Mouse (Mus musculus) thymus, adult 2 months (tissue): ENCODE measurements at regions not wholly inside any gene's neighbourhood (a gene's known extent, or its start where the extent isn't known, plus 50 kb on each side); places are given as distances from the start of the nearest gene placed in this dataset.

Experiments
- DNase-seq: peaks from one replicate; pipeline ENCODE4 v3.0.0; 2021
- H3K27ac ChIP-seq: fragments of 200-500 bp; 2 replicates; pipeline ENCODE4 v1.5.1; 2012; ENCODE audit warnings: low read length, control low read depth; ENCODE audit not compliant: control insufficient read depth, insufficient read depth
- H3K27me3 ChIP-seq: fragments of 200-500 bp; 2 replicates; pipeline ENCODE4 v1.6.1; 2012; ENCODE audit warnings: mild to moderate bottlenecking, low read length, moderate library complexity, mixed read lengths; ENCODE audit not compliant: control insufficient read depth, insufficient read depth
- H3K36me3 ChIP-seq: fragments of 200-500 bp; 2 replicates; pipeline ENCODE4 v1.6.1; 2012; ENCODE audit warnings: mild to moderate bottlenecking, low read length, moderate library complexity; ENCODE audit not compliant: control insufficient read depth, insufficient read depth
- H3K4me1 ChIP-seq: fragments of 200-500 bp; replicated peaks from 2 replicates; pipeline ENCODE4 v1.6.1; 2012; ENCODE audit warnings: low read length; ENCODE audit not compliant: control insufficient read depth, insufficient read depth
- H3K4me3 ChIP-seq: fragments of 200-500 bp; 2 replicates; pipeline ENCODE4 v1.5.1; 2012; ENCODE audit warnings: mild to moderate bottlenecking, low read length, control low read depth, moderate library complexity; ENCODE audit not compliant: control insufficient read depth, insufficient read depth
- CTCF ChIP-seq: fragments of 200-500 bp; IDR thresholded peaks from 2 replicates; pipeline ENCODE4 v1.5.1; 2012; ENCODE audit warnings: mild to moderate bottlenecking, control low read depth, low read length, moderate library complexity, borderline replicate concordance; ENCODE audit not compliant: control insufficient read depth, poor library complexity, insufficient read depth; ENCODE audit errors: extremely low read depth
- POLR2A ChIP-seq: fragments of 200-500 bp; IDR thresholded peaks from 2 replicates; pipeline ENCODE4 v1.6.1; 2012; ENCODE audit warnings: mild to moderate bottlenecking, low read length, control low read depth, moderate library complexity; ENCODE audit not compliant: control insufficient read depth, poor library complexity, insufficient read depth; ENCODE audit errors: extremely low read depth
- WGBS: fragments of 180-500 bp; shearing (Covaris S2); methylation state at CpG from one replicate; pipeline ENCODE4 v1.1.7; 2018; 5-methylcytosine and 5-hydroxymethylcytosine counted together

- no peak overlapping the region for H3K27ac ChIP-seq
Observed at GRCm38 (mm10) chr12:79928739-79929380, 184.0 kb downstream of the Zfp36l1 start.

DNA sequence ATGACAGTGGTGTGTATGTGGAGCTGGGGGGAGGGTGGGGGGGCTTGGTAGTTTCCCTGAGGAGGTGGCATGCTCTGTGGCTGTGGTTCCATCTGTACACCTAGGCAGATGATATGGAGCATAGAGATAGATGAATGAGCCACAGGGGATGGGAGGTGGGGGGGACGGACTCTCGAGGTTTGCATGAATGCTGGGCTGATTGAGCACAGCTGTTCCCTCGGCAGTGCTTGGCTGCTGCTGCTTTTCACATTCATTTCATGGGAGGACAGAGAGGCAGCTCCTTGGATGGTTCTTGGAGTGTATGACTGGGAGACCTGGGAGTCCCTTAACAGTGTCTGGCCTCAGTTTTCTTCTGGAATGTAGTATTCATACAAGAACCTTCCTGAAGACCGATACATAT, 184.5 kb downstream of the Zfp36l1 start:
- Histone ChIP-seq H3K4me3 (no peak overlapping the region), H3K36me3 (no peaks in the 10 kb centered on the region), H3K27me3 (no peaks in the 10 kb centered on the region), H3K27ac (no peak overlapping the region), H3K4me1 (no peaks in the 10 kb centered on the region)
- WGBS, result 70% methylated on average over 4 of the region's 4 CpGs
- TF ChIP-seq CTCF (no peak), POLR2A (no peak)
- no peak for DNase-seq

More at GRCm38 (mm10) chr12:79928739-79929380, 184.0 kb downstream of the Zfp36l1 start:
- no peaks in the 10 kb centered on the region for H3K36me3 ChIP-seq
- no peak overlapping the region for H3K4me3 ChIP-seq
- no peak for DNase-seq
- WGBS, result 80% methylated on average over 6 of the region's 6 CpGs
- TF ChIP-seq POLR2A (no peak), CTCF (no peak)
- H3K4me1 ChIP-seq, result no peaks in the 10 kb centered on the region
- H3K27me3 ChIP-seq, result no peaks in the 10 kb centered on the region

DNA sequence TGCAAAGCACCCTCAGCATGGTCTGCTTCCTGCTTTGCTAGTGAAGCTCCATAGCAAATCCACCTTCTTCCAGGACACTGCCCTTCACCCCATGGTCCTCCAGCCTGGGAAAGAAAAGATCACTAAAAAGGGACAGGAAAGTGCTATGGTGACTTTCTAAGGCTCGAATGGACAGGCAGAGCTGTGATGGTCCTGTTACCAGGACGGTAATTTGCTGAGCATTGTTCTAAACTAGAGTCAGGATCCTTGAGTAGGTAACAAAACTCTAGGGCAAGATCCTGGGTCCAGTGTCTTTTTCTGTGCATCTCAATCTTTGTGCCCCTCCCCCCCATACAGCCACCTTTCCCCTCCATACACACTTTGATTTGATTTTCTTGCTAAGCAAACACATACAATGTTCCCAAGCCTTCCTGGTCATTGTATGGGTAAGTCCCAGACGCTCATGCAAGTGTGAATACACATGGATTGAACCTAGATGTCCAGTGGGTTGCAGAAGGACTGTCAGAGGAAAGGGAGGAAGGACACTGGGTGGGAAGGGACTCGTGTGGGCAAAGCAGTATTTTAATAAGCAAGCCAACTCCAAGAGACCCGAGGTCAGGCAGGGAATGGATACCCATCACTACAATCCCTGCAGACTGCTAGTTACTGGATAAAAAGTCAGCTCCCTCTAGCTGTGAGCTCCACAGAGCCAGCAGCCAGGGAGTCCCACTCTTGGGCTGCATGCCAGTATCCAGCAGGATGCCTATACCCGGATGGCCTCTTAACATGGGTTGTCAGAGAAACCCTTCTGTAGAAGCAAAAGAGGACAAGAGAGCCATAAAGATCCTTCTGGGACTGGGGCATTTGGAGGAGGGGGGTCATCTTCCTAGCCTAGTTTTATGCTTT, 186.9 kb downstream of the Zfp36l1 start:
- DNase-seq, result no peak
- no peak overlapping the region for H3K4me3 ChIP-seq
- no peaks in the 10 kb centered on the region for H3K4me1 ChIP-seq
- no peaks in the 10 kb centered on the region for H3K27me3 ChIP-seq
- 94% methylated on average over 6 of the region's 6 CpGs for WGBS
- no peaks in the 10 kb centered on the region for H3K36me3 ChIP-seq
- no peak for TF ChIP-seq POLR2A
- TF ChIP-seq CTCF, result no peak
- H3K27ac ChIP-seq, result no peak overlapping the region

- TF ChIP-seq POLR2A (no peak), CTCF (no peak)
- 85% methylated on average over 16 of the region's 16 CpGs for WGBS
- no peaks in the 10 kb centered on the region for H3K27me3 ChIP-seq
- H3K4me1 ChIP-seq, result no peaks in the 10 kb centered on the region
- no peaks in the 10 kb centered on the region for H3K36me3 ChIP-seq
- H3K27ac ChIP-seq, result no peak overlapping the region
- DNase-seq, result no peak
- H3K4me3 ChIP-seq, result no peak overlapping the region
Observed at GRCm38 (mm10) chr12:79924921-79925703, 187.7 kb downstream of the Zfp36l1 start.

GRCm38 (mm10) chr12:79923811-79924210, 189.0 kb downstream of the Zfp36l1 start:
- H3K4me1 ChIP-seq, result no peaks in the 10 kb centered on the region
- H3K4me3 ChIP-seq, result no peak overlapping the region
- H3K27ac ChIP-seq, result no peak overlapping the region
- no peak for DNase-seq
- no peak for TF ChIP-seq CTCF
- no peak for TF ChIP-seq POLR2A
- H3K36me3 ChIP-seq, result no peaks in the 10 kb centered on the region
- H3K27me3 ChIP-seq, result no peaks in the 10 kb centered on the region
- 94% methylated on average over 6 of the region's 6 CpGs for WGBS

DNA sequence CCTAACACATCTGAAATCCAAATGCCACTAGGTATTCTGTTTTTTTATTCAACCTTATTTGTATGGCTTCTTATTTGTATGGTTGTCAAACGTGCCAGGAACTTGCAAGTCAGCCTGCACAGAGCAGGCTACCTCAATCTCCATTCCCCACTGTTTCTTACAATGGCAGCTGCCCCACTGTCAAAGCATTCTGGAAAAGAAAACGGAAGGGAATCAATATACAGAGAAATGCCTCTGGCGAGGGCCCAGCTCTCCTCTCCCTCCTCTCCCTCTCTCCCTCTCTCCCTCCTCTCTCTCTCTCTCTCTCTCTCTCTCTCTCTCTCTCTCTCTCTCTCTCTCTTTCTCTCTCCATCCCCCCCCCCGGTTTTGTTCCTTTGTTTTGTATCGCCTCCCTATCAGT, 191.0 kb downstream of the Zfp36l1 start:
- Histone ChIP-seq H3K27ac (no peak overlapping the region), H3K4me1 (no peaks in the 10 kb centered on the region), H3K4me3 (no peak overlapping the region), H3K27me3 (no peaks in the 10 kb centered on the region), H3K36me3 (no peaks in the 10 kb centered on the region)
- 91% methylated on average over 5 of the region's 5 CpGs for WGBS
- DNase-seq, result no peak
- TF ChIP-seq POLR2A, result no peak
- no peak for TF ChIP-seq CTCF
